Mouse (Mus musculus): ENCODE measurements around the gene Apba3.

Apba3 gene

DNA sequence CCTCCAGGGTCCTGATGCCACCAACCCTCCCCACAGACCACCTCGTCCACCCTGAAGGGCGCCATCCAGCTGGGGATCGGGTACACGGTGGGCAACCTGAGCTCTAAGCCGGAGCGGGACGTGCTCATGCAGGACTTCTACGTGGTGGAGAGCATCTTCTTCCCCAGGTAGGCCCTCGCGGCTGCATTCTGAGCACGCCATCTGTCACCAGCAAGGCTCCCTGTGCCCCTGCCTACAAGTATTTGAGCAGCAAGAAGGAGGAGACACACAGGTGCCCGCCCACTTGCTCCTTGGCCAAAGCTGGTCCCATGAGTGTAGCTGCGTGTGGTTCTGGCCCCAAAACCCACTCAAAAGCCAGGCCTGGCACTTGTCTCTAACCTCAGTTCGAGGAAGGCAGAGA, 38.9 kb downstream of the Apba3 start:
- in situ Hi-C loops (cut with MboI, MseI), result no loop called here

- in situ Hi-C loops (cut with MboI, MseI), result no loop called here
Measured at GRCm38 (mm10) chr10:81306173-81306668, 39.5 kb downstream of the Apba3 start.

DNA sequence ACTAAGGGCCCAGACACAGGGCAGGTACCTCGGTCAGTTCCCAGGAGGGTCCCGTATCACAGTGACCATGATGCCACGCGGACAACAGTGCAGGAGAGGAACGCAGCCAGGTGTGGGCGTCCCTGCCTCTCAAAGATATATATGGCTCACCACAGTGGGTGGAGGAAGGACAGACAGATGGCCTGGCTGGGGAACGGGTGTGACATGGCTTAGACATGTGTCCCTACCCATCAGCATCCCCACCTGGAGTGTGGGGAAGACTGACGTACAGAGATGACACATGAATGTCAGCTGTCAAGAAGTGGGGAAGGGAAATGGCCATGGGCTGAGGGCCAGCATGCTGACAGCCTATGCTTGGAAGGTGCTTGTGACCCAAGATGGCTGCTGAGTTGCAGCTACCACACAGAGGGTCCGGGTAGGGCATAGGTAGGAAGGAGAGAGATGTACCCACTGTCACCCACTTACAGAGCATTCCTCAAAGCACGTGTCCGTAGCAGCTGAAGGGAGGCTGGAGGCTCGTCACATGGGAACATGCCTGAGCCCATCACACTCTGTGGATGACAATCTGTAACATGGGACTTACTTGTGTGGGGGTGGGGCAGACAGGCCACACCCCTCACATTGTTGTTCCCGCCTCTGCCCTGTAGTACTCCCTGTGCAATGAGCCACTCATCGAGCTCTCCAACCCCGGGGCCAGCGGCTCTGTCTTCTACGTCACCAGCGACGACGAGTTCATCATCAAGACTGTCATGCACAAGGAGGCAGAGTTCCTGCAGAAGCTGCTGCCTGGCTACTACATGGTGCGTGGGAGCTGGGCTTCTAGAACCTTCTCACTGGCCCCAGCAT, 40.3 kb downstream of the Apba3 start:
- in situ Hi-C loops (cut with MboI, MseI), result no loop called here

DNA sequence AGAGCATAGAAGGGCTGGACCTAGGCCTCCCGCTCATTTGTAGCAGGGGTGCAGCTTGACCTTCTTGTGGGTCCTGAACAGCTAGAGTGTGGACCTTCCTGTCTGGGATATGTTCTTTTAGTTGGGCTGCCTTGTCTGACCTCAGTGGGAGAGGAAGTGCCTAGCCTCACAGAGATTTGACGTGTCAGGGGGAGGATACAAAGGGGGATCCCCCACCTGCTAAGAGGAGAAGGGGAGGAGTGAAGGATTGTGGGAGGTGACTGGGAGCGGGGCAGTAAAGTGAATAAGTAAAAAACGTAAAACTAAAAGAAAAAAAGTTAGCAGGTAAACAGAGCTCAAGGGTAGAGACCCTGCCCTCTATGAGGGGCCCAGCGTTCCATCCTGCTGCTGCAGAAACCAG, 42.8 kb downstream of the Apba3 start:
- in situ Hi-C loops (cut with MboI, MseI), result no loop called here

GRCm38 (mm10) chr10:81313581-81313980, 46.8 kb downstream of the Apba3 start:
- in situ Hi-C loops (cut with MboI, MseI), result no loop called here

DNA sequence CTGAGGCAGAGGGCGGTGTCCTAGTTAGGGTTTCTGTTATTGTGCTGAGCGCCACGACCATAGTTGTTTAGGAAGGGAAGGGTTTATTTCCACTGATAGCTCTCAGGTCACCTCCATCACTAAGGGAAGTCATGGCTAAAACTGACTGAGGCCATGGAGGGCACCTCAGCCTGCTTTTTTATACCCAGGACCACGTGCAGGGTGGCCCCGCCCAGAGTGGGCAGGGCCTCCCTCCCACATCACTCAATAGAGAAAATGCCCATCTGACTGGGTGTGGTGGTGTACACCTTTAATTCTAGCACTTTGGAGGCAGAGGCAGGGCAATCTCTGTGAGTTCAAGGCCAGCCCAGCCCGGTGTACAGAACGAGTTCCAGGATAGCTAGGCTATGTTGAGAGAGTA, 47.4 kb downstream of the Apba3 start:
- in situ Hi-C loops (cut with MboI, MseI), result no loop called here

- in situ Hi-C loops (cut with MboI, MseI), result no loop called here
Measured at GRCm38 (mm10) chr10:81315587-81315986, 48.8 kb downstream of the Apba3 start.

- in situ Hi-C loops (cut with MboI, MseI), result no loop called here
Measured at GRCm38 (mm10) chr10:81316338-81317060, 49.7 kb downstream of the Apba3 start.

- in situ Hi-C loops (cut with MboI, MseI), result no loop called here
Measured at GRCm38 (mm10) chr10:81317273-81317672, 50.5 kb downstream of the Apba3 start.

DNA sequence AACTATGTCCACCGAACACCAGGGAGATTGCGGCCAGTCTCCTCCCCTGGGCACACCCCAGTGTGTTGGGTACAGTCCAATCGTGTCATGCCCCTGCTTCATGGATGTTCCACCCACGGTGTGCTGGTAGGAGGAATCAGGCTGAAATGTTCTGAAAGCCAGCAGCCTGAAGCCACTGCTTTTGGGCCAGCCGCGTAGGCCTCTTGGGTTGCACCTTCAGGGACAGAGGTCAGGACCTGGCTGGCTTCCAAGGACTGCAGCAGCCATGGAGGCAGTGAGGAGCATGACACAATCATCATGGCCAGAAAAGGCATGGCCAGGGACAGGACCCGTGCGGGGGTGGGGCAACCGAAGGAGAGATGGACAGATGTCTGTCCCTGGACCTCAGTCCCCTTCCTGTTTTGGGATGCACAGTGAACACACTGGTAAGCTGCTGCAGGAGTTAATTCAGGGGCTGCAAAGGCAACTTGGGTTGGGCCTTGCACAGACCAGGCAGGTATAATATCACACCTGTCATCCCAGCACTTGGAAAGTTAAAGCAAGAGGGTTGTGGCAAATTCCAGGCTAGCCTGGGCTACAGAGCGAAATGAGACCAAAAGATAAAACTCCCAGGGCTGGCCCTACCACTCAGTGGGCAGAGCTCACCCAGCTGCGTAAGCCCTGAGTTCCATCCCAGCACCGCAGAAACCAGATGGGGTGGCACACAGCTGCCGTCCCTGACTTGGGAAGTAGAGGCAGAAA, 52.0 kb downstream of the Apba3 start:
- in situ Hi-C loops (cut with MboI, MseI), result no loop called here

DNA sequence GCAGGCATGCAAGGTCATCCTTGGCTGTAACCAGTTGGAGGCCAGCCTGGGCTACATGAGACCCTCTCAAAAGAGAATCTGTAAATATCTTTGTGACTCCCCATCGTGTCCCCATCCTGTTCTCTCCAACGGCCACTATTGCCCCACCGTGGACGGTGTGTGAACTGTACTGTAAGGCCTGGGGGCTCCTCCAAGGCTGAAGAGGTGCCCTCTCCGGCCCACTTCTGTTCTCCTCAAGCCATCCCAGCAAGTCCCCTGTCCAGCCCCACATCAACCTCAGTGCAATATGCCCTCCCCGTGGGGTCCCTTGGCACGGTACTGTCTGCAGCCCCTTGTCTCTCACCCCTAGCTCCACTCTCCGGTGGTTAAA, 52.6 kb downstream of the Apba3 start:
- in situ Hi-C loops (cut with MboI, MseI), result no loop called here

GRCm38 (mm10) chr10:81319741-81320549, 53.2 kb downstream of the Apba3 start:
- in situ Hi-C loops (cut with MboI, MseI), result no loop called here

DNA sequence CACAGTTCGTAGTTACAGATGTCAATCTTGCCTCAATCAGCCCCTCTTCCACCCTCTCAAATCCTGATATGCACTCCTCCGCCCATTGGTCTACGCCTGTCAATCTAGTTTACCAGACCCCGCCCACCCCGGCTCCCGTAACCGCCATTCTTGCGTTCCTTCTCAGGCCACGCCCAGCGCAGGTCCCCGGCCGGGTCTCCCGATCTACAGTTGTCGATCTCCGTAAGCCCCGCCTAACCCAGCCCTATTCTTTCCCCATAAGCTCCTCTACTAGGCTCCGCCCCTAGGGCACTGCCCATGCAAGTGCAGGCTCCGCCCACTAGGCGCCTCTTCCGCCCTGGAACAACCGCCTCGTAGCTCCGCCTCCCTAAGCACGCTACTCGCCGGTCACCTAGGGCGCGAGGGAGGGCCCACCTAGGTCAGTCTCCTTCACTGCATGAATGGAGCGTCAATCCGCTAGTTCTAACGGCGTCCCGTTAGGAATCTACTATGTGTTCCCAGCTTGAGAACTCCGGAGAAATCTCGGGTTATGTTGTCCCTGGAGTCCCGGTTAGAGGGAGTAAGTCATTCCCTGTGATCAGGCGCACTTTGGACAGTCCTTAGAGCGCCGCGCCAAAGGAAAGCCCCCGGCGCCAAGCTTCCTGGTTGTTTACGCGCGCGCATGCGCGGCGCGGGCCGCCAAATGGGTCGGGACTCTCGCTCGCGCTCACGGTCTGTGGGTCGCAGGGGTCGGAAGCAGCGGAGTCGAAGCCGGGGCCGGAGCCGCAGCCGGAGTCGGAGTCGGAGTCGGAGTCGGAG, 54.0 kb downstream of the Apba3 start, which contains the start of gene Cactin:
Gene Cactin, plus strand, starts transcription at position 554 of the 798 bp plus-strand sequence.
- in situ Hi-C loops (cut with MboI, MseI), result no loop called here

GRCm38 (mm10) chr10:81321436-81321835, 54.7 kb downstream of the Apba3 start:
- in situ Hi-C loops (cut with MboI, MseI), result no loop called here

- in situ Hi-C loops (cut with MboI, MseI), result no loop called here
Measured at GRCm38 (mm10) chr10:81322444-81322843, 55.7 kb downstream of the Apba3 start.

Data from T-helper 1 cell (primary cell).